Mouse (Mus musculus) thymus, adult 2 months (tissue): ENCODE data around the gene Igsf3. TPM values are rescaled to one million over a fixed set of nuclear protein-coding genes. Genes with fewer than 3 reads are reported as not detected.

Source experiments
- DNase-seq: peaks from one replicate; pipeline ENCODE4 v3.0.0; 2021
- H3K27ac ChIP-seq: fragments of 200-500 bp; 2 replicates; pipeline ENCODE4 v1.5.1; 2012; ENCODE audit warnings: low read length, control low read depth; ENCODE audit not compliant: control insufficient read depth, insufficient read depth
- H3K27me3 ChIP-seq: fragments of 200-500 bp; 2 replicates; pipeline ENCODE4 v1.6.1; 2012; ENCODE audit warnings: mild to moderate bottlenecking, low read length, moderate library complexity, mixed read lengths; ENCODE audit not compliant: control insufficient read depth, insufficient read depth
- H3K36me3 ChIP-seq: fragments of 200-500 bp; 2 replicates; pipeline ENCODE4 v1.6.1; 2012; ENCODE audit warnings: mild to moderate bottlenecking, low read length, moderate library complexity; ENCODE audit not compliant: control insufficient read depth, insufficient read depth
- H3K4me1 ChIP-seq: fragments of 200-500 bp; replicated peaks from 2 replicates; pipeline ENCODE4 v1.6.1; 2012; ENCODE audit warnings: low read length; ENCODE audit not compliant: control insufficient read depth, insufficient read depth
- H3K4me3 ChIP-seq: fragments of 200-500 bp; 2 replicates; pipeline ENCODE4 v1.5.1; 2012; ENCODE audit warnings: mild to moderate bottlenecking, low read length, control low read depth, moderate library complexity; ENCODE audit not compliant: control insufficient read depth, insufficient read depth
- CTCF ChIP-seq: fragments of 200-500 bp; IDR thresholded peaks from 2 replicates; pipeline ENCODE4 v1.5.1; 2012; ENCODE audit warnings: mild to moderate bottlenecking, control low read depth, low read length, moderate library complexity, borderline replicate concordance; ENCODE audit not compliant: control insufficient read depth, poor library complexity, insufficient read depth; ENCODE audit errors: extremely low read depth
- POLR2A ChIP-seq: fragments of 200-500 bp; IDR thresholded peaks from 2 replicates; pipeline ENCODE4 v1.6.1; 2012; ENCODE audit warnings: mild to moderate bottlenecking, low read length, control low read depth, moderate library complexity; ENCODE audit not compliant: control insufficient read depth, poor library complexity, insufficient read depth; ENCODE audit errors: extremely low read depth
- WGBS: fragments of 180-500 bp; shearing (Covaris S2); methylation state at CpG from one replicate; pipeline ENCODE4 v1.1.7; 2018; 5-methylcytosine and 5-hydroxymethylcytosine counted together
- polyA plus RNA-seq: library from polyadenylated mRNA; depleted of rRNA; stranded (reverse); fragments of >200 nt; gene quantifications from 2 replicates; pipeline ENCODE4 v1.2.3, GENCODE M21; 2012

The Igsf3 gene
- polyA plus RNA-seq, 1 experiment: 8.6 TPM

DNA sequence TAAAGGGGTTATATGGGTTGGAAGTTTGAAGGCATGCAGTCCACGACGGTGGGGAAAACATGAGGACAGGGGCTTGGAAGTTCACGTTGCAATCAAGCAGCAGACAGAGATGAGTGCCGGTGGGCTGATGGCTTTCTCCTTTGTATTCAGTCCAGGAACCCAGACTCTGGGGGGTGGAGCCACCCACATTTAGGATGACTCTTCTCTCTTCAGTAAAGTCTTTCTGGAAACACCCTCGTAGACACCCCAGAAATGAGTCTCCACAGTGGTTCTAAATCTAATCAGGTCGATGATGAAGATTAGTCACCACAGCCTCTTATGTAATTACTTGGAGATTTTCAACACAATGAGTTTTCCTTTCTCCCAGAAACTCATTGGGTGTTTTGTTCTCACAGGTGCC is 16.1 kb upstream of the Igsf3 start:
- no peaks in the 10 kb centered on the region for H3K27me3 ChIP-seq
- no peak for DNase-seq
- TF ChIP-seq POLR2A: no peak
- TF ChIP-seq CTCF: no peak
- no peaks in the 10 kb centered on the region for H3K4me1 ChIP-seq
- WGBS: 96% methylated on average over 6 of the region's 6 CpGs
- no peaks in the 10 kb centered on the region for H3K36me3 ChIP-seq
- no peak overlapping the region for H3K4me3 ChIP-seq
- no peak overlapping the region for H3K27ac ChIP-seq

- H3K27ac ChIP-seq: no peak overlapping the region
- no peak for DNase-seq
- no peaks in the 10 kb centered on the region for H3K27me3 ChIP-seq
- no peaks in the 10 kb centered on the region for H3K36me3 ChIP-seq
- H3K4me1 ChIP-seq: peaks cover 6% of the 10 kb centered on the region
- no peak overlapping the region for H3K4me3 ChIP-seq
- WGBS: 98% methylated on average over 4 of the region's 4 CpGs
- TF ChIP-seq CTCF: no peak
- no peak for TF ChIP-seq POLR2A
Observed at GRCm38 (mm10) chr3:101362391-101362790, 14.5 kb upstream of the Igsf3 start.

GRCm38 (mm10) chr3:101363574-101363973 is 13.3 kb upstream of the Igsf3 start:
- DNase-seq: no peak
- TF ChIP-seq POLR2A: no peak
- no peak for TF ChIP-seq CTCF
- no peaks in the 10 kb centered on the region for H3K36me3 ChIP-seq

GRCm38 (mm10) chr3:101365081-101365612 is 11.7 kb upstream of the Igsf3 start:
- TF ChIP-seq CTCF (no peak), POLR2A (no peak)
- WGBS: 94% methylated on average over 6 of the region's 6 CpGs
- no peaks in the 10 kb centered on the region for H3K27me3 ChIP-seq
- peaks cover 19% of the 10 kb centered on the region for H3K4me1 ChIP-seq
- no peaks in the 10 kb centered on the region for H3K36me3 ChIP-seq
- DNase-seq: no peak
- H3K4me3 ChIP-seq: no peak overlapping the region
- no peak overlapping the region for H3K27ac ChIP-seq

More at GRCm38 (mm10) chr3:101363574-101363973, 13.3 kb upstream of the Igsf3 start:
- H3K4me1 ChIP-seq: peaks cover 16% of the 10 kb centered on the region
- H3K27ac ChIP-seq: no peak overlapping the region
- H3K27me3 ChIP-seq: no peaks in the 10 kb centered on the region
- WGBS: 92% methylated on average over 7 of the region's 7 CpGs
- no peak overlapping the region for H3K4me3 ChIP-seq

DNA sequence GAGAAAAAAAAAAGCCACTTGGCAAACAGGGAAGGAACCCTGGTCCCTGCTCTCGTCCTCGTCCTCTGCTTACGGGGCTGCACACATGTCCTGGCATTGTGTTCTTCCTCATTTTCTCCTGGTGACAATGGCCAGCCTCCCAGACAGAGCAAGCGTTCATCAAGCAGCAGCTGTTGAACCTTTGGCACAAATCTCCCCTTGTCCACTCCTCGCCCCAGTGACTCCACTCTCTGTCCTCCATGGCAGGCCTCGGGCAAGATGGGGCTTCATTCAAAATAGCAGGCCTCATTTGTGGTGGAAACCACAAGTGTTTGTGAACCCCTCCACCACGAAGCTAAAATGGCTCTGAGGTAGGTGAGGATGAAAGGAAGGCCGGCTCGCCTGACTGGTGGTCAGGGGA is 11.0 kb upstream of the Igsf3 start:
- TF ChIP-seq CTCF: no peak
- no peak for TF ChIP-seq POLR2A
- DNase-seq: no peak
- Histone ChIP-seq H3K27ac (no peak overlapping the region), H3K36me3 (no peaks in the 10 kb centered on the region), H3K4me3 (no peak overlapping the region), H3K4me1 (peaks cover 21% of the 10 kb centered on the region), H3K27me3 (no peaks in the 10 kb centered on the region)
- WGBS: 56% methylated on average over 9 of the region's 9 CpGs

DNA sequence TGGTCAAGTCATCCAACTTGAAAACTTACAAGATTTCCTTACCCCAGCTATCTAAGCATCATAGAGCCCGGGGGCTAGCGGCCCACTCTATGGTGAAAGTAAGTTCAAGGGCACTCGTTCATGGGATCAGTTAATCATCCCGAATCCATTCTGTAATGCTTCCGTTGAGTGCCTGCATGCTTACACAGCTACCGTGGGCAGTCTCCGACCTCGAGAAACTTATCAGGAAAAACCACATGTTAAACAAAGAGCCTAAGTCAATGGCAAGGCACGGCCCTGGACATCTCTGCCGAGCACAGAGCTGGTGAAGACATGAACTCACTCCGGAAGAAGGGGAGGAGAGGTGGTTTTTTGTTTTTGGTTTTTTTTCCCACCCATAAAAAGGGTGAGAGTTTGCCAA is 9.5 kb upstream of the Igsf3 start:
- H3K27me3 ChIP-seq: no peaks in the 10 kb centered on the region
- H3K36me3 ChIP-seq: no peaks in the 10 kb centered on the region
- no peak for DNase-seq
- no peak overlapping the region for H3K27ac ChIP-seq
- H3K4me1 ChIP-seq: peaks cover 25% of the 10 kb centered on the region
- no peak overlapping the region for H3K4me3 ChIP-seq
- TF ChIP-seq POLR2A: no peak
- no peak for TF ChIP-seq CTCF
- WGBS: 23% methylated on average over 11 of the region's 11 CpGs
